Mouse (Mus musculus): ENCODE measurements at regions not wholly inside any gene's neighbourhood (a gene's known extent, or its start where the extent isn't known, plus 50 kb on each side); places are given as distances from the start of the nearest gene placed in this dataset.
"Not testable (repeated sequence)": the region's sequence is repeated elsewhere in the genome, so short reads cannot be mapped to it uniquely, and the experiment has no call there.

DNA sequence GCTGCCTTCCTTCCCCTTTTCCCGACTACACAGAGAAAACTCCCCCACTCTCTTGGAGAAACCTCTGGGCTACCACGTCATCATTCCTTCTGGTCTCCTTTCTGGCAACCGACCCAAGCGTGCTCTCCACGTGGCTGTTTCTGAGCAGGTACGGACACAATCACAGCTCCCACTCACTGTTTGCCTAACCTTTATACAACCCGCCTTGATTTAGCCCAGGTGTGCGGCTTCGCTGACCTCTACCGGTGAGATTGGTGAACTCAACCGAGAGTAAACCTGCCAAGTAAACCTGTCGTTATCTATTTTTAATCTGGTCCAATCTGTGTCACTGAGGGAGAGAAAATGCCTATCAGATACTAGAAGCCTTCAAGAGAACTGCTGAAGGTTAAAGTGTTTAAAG is 142.7 kb upstream of the Gnai1 start:
- no peaks in the 10 kb centered on the region for H3K36me3 ChIP-seq
- no peak overlapping the region for H3K9ac ChIP-seq
- WGBS: 19% methylated on average over 12 of the region's 12 CpGs
- no peak overlapping the region for H3K4me3 ChIP-seq
- ATAC-seq (ENCODE audit: low FRiP score, low read depth): no peak
- H3K4me2 ChIP-seq (replicated peaks): no peak overlapping the region
- H3K27ac ChIP-seq: no peak overlapping the region
- H3K9me3 ChIP-seq: no peaks in the 10 kb centered on the region
- H3K4me1 ChIP-seq: no peaks in the 10 kb centered on the region
- no peaks in the 10 kb centered on the region for H3K27me3 ChIP-seq

DNA sequence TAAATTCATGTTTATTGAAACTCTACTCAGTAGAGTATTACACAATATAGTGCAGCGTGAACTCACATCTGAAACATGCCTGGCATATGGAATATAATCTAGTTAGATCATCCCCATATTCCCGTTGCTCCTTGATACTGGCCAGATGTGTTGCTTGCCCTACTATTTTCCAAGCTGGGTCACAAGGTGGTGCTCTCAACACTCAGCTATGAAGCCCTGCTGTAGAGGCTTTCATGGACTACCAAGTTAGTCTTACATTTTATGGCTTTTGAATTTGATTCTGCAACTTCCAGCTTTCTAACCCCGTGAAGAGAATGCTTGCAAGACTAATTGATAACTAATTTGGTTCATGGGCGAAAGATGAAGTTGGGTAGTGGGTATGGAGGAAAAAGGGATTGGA is 134.2 kb upstream of the Gnai1 start:
- WGBS: 73% methylated on average over 4 of the region's 4 CpGs
- no peak; the same call in 1 of the 2 replicates for ATAC-seq (ENCODE audit: low FRiP score, low read depth)
- H3K9ac ChIP-seq: no peak overlapping the region
- no peak overlapping the region for H3K27ac ChIP-seq
- H3K36me3 ChIP-seq: no peaks in the 10 kb centered on the region
- H3K9me3 ChIP-seq: no peaks in the 10 kb centered on the region
- H3K4me2 ChIP-seq (replicated peaks): no peak overlapping the region
- no peaks in the 10 kb centered on the region for H3K4me1 ChIP-seq
- no peak overlapping the region for H3K4me3 ChIP-seq
- no peaks in the 10 kb centered on the region for H3K27me3 ChIP-seq

DNA sequence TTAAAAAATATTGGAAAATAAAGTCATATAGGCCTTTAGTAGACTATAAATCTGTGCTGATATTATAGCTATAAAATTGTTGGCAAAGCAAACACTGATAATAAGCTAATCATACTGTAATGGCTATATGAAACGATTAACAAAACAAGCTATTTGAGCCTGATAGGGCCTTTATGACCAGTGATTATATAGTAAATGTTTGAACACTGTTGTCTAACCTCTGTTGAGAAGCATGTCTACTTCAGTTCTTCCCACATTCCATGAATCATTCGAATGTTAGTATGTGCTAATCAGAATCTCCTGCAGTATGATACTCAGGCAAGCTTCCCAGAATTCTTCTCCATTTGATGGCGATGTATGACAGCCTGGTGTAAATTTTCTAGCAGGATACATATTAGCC is 129.6 kb upstream of the Gnai1 start:
- Histone ChIP-seq H3K4me3 (no peak overlapping the region), H3K27me3 (no peaks in the 10 kb centered on the region), H3K36me3 (no peaks in the 10 kb centered on the region), H3K9ac (no peak overlapping the region), H3K4me1 (no peaks in the 10 kb centered on the region), H3K27ac (no peak overlapping the region), H3K9me3 (no peaks in the 10 kb centered on the region), H3K4me2 (replicated peaks) (no peak overlapping the region)
- ATAC-seq (ENCODE audit: low FRiP score, low read depth): no peak
- 83% methylated on average over 3 of the region's 3 CpGs for WGBS

- H3K27ac ChIP-seq: no peak overlapping the region
- 33% methylated on average over 1 of the region's 1 CpGs for WGBS
- H3K9me3 ChIP-seq: no peaks in the 10 kb centered on the region
- no peaks in the 10 kb centered on the region for H3K27me3 ChIP-seq
- H3K9ac ChIP-seq: no peak overlapping the region
- ATAC-seq (ENCODE audit: low FRiP score, low read depth): no peak
- H3K4me1 ChIP-seq: no peaks in the 10 kb centered on the region
- H3K36me3 ChIP-seq: no peaks in the 10 kb centered on the region
- no peak overlapping the region for H3K4me2 ChIP-seq (replicated peaks)
- no peak overlapping the region for H3K4me3 ChIP-seq
These were observed 127.1 kb upstream of the Gnai1 start for GRCm38 (mm10) chr5:18487076-18487772.

- no peak for ATAC-seq (ENCODE audit: low FRiP score, low read depth)
- H3K4me2 ChIP-seq (replicated peaks): no peak overlapping the region
- H3K9ac ChIP-seq: no peak overlapping the region
- H3K9me3 ChIP-seq: no peaks in the 10 kb centered on the region
- H3K27ac ChIP-seq: no peak overlapping the region
- H3K36me3 ChIP-seq: no peaks in the 10 kb centered on the region
- H3K4me1 ChIP-seq: no peaks in the 10 kb centered on the region
- H3K4me3 ChIP-seq: no peak overlapping the region
- no peaks in the 10 kb centered on the region for H3K27me3 ChIP-seq
These were observed 124.2 kb upstream of the Gnai1 start for GRCm38 (mm10) chr5:18484376-18484775.

GRCm38 (mm10) chr5:18478420-18478819 is 118.3 kb upstream of the Gnai1 start:
- no peak overlapping the region for H3K27ac ChIP-seq
- no peak for ATAC-seq (ENCODE audit: low FRiP score, low read depth)
- no peaks in the 10 kb centered on the region for H3K36me3 ChIP-seq
- WGBS: 80% methylated on average over 7 of the region's 7 CpGs
- no peak overlapping the region for H3K4me2 ChIP-seq (replicated peaks)
- no peaks in the 10 kb centered on the region for H3K4me1 ChIP-seq
- no peak overlapping the region for H3K9ac ChIP-seq
- H3K27me3 ChIP-seq: no peaks in the 10 kb centered on the region
- no peak overlapping the region for H3K4me3 ChIP-seq
- H3K9me3 ChIP-seq: no peaks in the 10 kb centered on the region

GRCm38 (mm10) chr5:18477372-18478017 is 117.3 kb upstream of the Gnai1 start:
- WGBS: 80% methylated on average over 6 of the region's 6 CpGs
- no peak overlapping the region for H3K4me2 ChIP-seq (replicated peaks)
- no peak overlapping the region for H3K4me3 ChIP-seq
- no peaks in the 10 kb centered on the region for H3K9me3 ChIP-seq
- H3K9ac ChIP-seq: no peak overlapping the region
- no peaks in the 10 kb centered on the region for H3K4me1 ChIP-seq
- no peak overlapping the region for H3K27ac ChIP-seq
- no peak for ATAC-seq (ENCODE audit: low FRiP score, low read depth)
- no peaks in the 10 kb centered on the region for H3K36me3 ChIP-seq
- no peaks in the 10 kb centered on the region for H3K27me3 ChIP-seq

- no peak for ATAC-seq (ENCODE audit: low FRiP score, low read depth)
- H3K4me1 ChIP-seq: no peaks in the 10 kb centered on the region
- H3K4me3 ChIP-seq: no peak overlapping the region
- no peaks in the 10 kb centered on the region for H3K27me3 ChIP-seq
- no peaks in the 10 kb centered on the region for H3K36me3 ChIP-seq
- no peak overlapping the region for H3K4me2 ChIP-seq (replicated peaks)
- no peaks in the 10 kb centered on the region for H3K9me3 ChIP-seq
- H3K9ac ChIP-seq: no peak overlapping the region
- no peak overlapping the region for H3K27ac ChIP-seq
These were observed 112.0 kb upstream of the Gnai1 start for GRCm38 (mm10) chr5:18472114-18472513.

GRCm38 (mm10) chr5:18457771-18458170 is 97.6 kb upstream of the Gnai1 start:
- H3K4me2 ChIP-seq (replicated peaks): no peak overlapping the region
- ATAC-seq (ENCODE audit: low FRiP score, low read depth): 0 out of 2 replicates have a peak, but pooled peaks have one; percentile 24

DNA sequence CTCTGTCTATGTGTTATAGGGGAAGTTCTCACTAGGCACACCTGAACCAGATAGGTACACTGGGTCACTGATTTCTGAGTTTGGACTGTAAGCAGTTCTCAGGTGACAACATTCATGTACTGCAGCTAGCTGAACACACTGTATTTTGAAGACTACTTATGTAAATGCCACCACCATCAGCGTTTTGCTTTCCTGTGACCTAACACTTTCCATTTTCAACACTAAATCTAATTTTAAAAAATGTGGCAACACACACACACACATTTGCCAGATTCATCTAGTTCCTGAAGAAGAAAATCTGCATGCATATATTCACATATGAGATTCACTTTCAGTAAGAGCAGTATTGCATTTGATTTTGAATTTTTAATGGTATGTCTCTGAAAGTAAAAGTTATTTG is 96.0 kb upstream of the Gnai1 start:
- Histone ChIP-seq H3K4me1 (no peaks in the 10 kb centered on the region), H3K4me2 (replicated peaks) (no peak overlapping the region), H3K9me3 (no peaks in the 10 kb centered on the region), H3K4me3 (no peak overlapping the region), H3K36me3 (no peaks in the 10 kb centered on the region), H3K27ac (no peak overlapping the region), H3K9ac (no peak overlapping the region), H3K27me3 (no peaks in the 10 kb centered on the region)
- ATAC-seq (ENCODE audit: low FRiP score, low read depth): no peak
- WGBS: 94% methylated on average over 1 of the region's 1 CpGs

More at GRCm38 (mm10) chr5:18457771-18458170, 97.6 kb upstream of the Gnai1 start:
- no peak overlapping the region for H3K27ac ChIP-seq
- WGBS: 50% methylated on average over 1 of the region's 1 CpGs
- H3K9me3 ChIP-seq: no peaks in the 10 kb centered on the region
- no peak overlapping the region for H3K9ac ChIP-seq
- H3K4me3 ChIP-seq: no peak overlapping the region
- H3K36me3 ChIP-seq: no peaks in the 10 kb centered on the region
- H3K4me1 ChIP-seq: no peaks in the 10 kb centered on the region
- no peaks in the 10 kb centered on the region for H3K27me3 ChIP-seq

- not testable (repeated sequence) for H3K4me3 ChIP-seq; H3K36me3 ChIP-seq; H3K4me2 ChIP-seq (replicated peaks); H3K9ac ChIP-seq; H3K9me3 ChIP-seq; H3K27ac ChIP-seq; ATAC-seq (ENCODE audit: low FRiP score, low read depth); H3K4me1 ChIP-seq; H3K27me3 ChIP-seq
- 76% methylated on average over 6 of the region's 6 CpGs for WGBS
These were observed 93.0 kb upstream of the Gnai1 start for GRCm38 (mm10) chr5:18452871-18453757.

GRCm38 (mm10) chr5:18449261-18449660 is 89.1 kb upstream of the Gnai1 start:
- ATAC-seq (ENCODE audit: low FRiP score, low read depth): no peak
- Histone ChIP-seq H3K4me2 (replicated peaks) (no peak overlapping the region), H3K9me3 (no peaks in the 10 kb centered on the region), H3K27me3 (no peaks in the 10 kb centered on the region), H3K27ac (no peak overlapping the region), H3K4me3 (no peak overlapping the region), H3K4me1 (no peaks in the 10 kb centered on the region), H3K36me3 (no peaks in the 10 kb centered on the region), H3K9ac (no peak overlapping the region)
- 93% methylated on average over 3 of the region's 3 CpGs for WGBS

Data from limb, embryonic 13.5 days (tissue).